Mouse (Mus musculus) limb, embryonic 14.5 days (tissue): ENCODE measurements around the gene Slc44a5. TPM values are rescaled to one million over a fixed set of nuclear protein-coding genes. Genes with fewer than 3 reads are reported as not detected.

Experiments used
- ATAC-seq: fragments of 200-750 bp; cut with Nextera tagmentation; 2 replicates; pipeline ENCODE4 v1.8.0; 2017; ENCODE audit warnings: low read depth, moderate number of reproducible peaks, moderate TSS enrichment; ENCODE audit not compliant: low FRiP score
- DNase-seq: peaks from one replicate; pipeline ENCODE4 v3.0.0-alpha.2; 2015; ENCODE audit warnings: low spot score
- H3K27ac ChIP-seq: fragments of 300-500 bp; sonication (generic); replicated peaks from 2 replicates; pipeline ENCODE4 v1.5.1; 2014; ENCODE audit warnings: low read depth, mild to moderate bottlenecking, low read length, moderate library complexity, mixed read lengths
- H3K27me3 ChIP-seq: fragments of 300-500 bp; sonication (generic); 2 replicates; pipeline ENCODE4 v1.6.1; 2014; ENCODE audit warnings: low read length, mixed read lengths; ENCODE audit not compliant: control insufficient read depth, insufficient read depth
- H3K36me3 ChIP-seq: fragments of 300-500 bp; sonication (generic); 2 replicates; pipeline ENCODE4 v1.6.1; 2014; ENCODE audit warnings: mild to moderate bottlenecking, low read length, moderate library complexity, mixed read lengths; ENCODE audit not compliant: control insufficient read depth, insufficient read depth
- H3K4me1 ChIP-seq: fragments of 300-500 bp; sonication (generic); 2 replicates; pipeline ENCODE4 v1.6.1; 2014; ENCODE audit warnings: antibody characterized with exemption, low read length, mixed read lengths; ENCODE audit not compliant: control insufficient read depth, insufficient read depth
- H3K4me2 ChIP-seq: fragments of 300-500 bp; sonication (generic); replicated peaks from 2 replicates; pipeline ENCODE4 v1.6.1; 2014; ENCODE audit warnings: low read depth, mild to moderate bottlenecking, low read length, moderate library complexity; ENCODE audit not compliant: severe bottlenecking
- H3K4me3 ChIP-seq: fragments of 300-500 bp; sonication (generic); replicated peaks from 2 replicates; pipeline ENCODE4 v1.5.1; 2014; ENCODE audit warnings: low read length
- H3K9ac ChIP-seq: fragments of 300-500 bp; sonication (generic); 2 replicates; pipeline ENCODE4 v1.6.1; 2014; ENCODE audit warnings: mild to moderate bottlenecking, low read depth, low read length, moderate library complexity; ENCODE audit not compliant: severe bottlenecking
- H3K9me3 ChIP-seq: fragments of 300-500 bp; sonication (generic); 2 replicates; pipeline ENCODE4 v1.6.1; 2016; ENCODE audit warnings: low read length; ENCODE audit not compliant: control insufficient read depth
- POLR2A ChIP-seq: fragments of 200-500 bp; IDR thresholded peaks from 2 replicates; pipeline ENCODE4 v1.8.0; 2012; ENCODE audit warnings: inconsistent platforms, mild to moderate bottlenecking, moderate library complexity, borderline replicate concordance; ENCODE audit not compliant: insufficient read depth, insufficient read length; ENCODE audit errors: extremely low read depth
- WGBS: fragments of 180-500 bp; shearing (Covaris S2); extraction: QIAGEN DNeasy Blood & Tissue Kit; methylation state at CpG from one replicate; pipeline ENCODE4 v1.1.7; 2014; 5-methylcytosine and 5-hydroxymethylcytosine counted together
- polyA plus RNA-seq, 2 experiments: library from polyadenylated mRNA; depleted of rRNA in 1 of 2; stranded (reverse) in 1 of 2; unstranded in 1 of 2; fragments of >200 nt; fragmentation: Nextera tagmentation in 1 of 2; extraction: Ambion mirVana in 1 of 2; gene quantifications; 2 replicates each; pipeline versions ENCODE4 v1.2.1 to v1.2.3; 2012 to 2014

Gene Slc44a5
- polyA plus RNA-seq, 2 experiments, result 1.5 to 2.8 TPM

- no peak overlapping the region for H3K4me2 ChIP-seq
- peaks cover 15% of the 10 kb centered on the region for H3K27me3 ChIP-seq
- no peak for TF ChIP-seq POLR2A
- H3K9ac ChIP-seq, result no peak overlapping the region
- no peaks in the 10 kb centered on the region for H3K36me3 ChIP-seq
- H3K4me1 ChIP-seq, result peaks cover 2% of the 10 kb centered on the region; the same call in 1 of the 2 replicates
- H3K4me3 ChIP-seq, result no peak overlapping the region
- no peak for ATAC-seq
- no peak overlapping the region for H3K27ac ChIP-seq
- no peaks in the 10 kb centered on the region for H3K9me3 ChIP-seq
- WGBS, result 45% methylated on average over 4 of the region's 4 CpGs
- peak; percentile 45 for DNase-seq
Measured at GRCm38 (mm10) chr3:153968549-153968948, 4.7 kb upstream of the Slc44a5 start.

- Histone ChIP-seq H3K27ac (no peak overlapping the region), H3K4me3 (no peak overlapping the region), H3K4me2 (no peak overlapping the region), H3K36me3 (no peaks in the 10 kb centered on the region), H3K9me3 (no peaks in the 10 kb centered on the region), H3K4me1 (peaks cover 2% of the 10 kb centered on the region; the same call in 1 of the 2 replicates), H3K27me3 (peaks cover 24% of the 10 kb centered on the region), H3K9ac (no peak overlapping the region)
- 87% methylated on average over 4 of the region's 4 CpGs for WGBS
- DNase-seq, result no peak
- TF ChIP-seq POLR2A, result no peak
- no peak for ATAC-seq
Measured at GRCm38 (mm10) chr3:153969451-153969850, 3.8 kb upstream of the Slc44a5 start.

- ATAC-seq (peak; percentile 21; the same call in 1 of the 2 replicates), DNase-seq (no peak)
- H3K4me3 ChIP-seq, result peak overlapping the region; percentile 54
- H3K36me3 ChIP-seq, result no peaks in the 10 kb centered on the region
- H3K27me3 ChIP-seq, result peaks cover 42% of the 10 kb centered on the region
- no peaks in the 10 kb centered on the region for H3K9me3 ChIP-seq
- TF ChIP-seq POLR2A, result no peak
- H3K27ac ChIP-seq, result no peak overlapping the region
- H3K9ac ChIP-seq, result peak overlapping the region; percentile 60
- 6% methylated on average over 21 of the region's 21 CpGs for WGBS
- H3K4me1 ChIP-seq, result peaks cover 2% of the 10 kb centered on the region; the same call in 1 of the 2 replicates
- H3K4me2 ChIP-seq, result peak overlapping the region; percentile 93
Measured at GRCm38 (mm10) chr3:153973949-153974760, 919 bp downstream of the Slc44a5 start.

GRCm38 (mm10) chr3:153975060-153975459 lies 1.8 kb downstream of the Slc44a5 start:
- Histone ChIP-seq H3K4me2 (no peak overlapping the region), H3K27me3 (peaks cover 42% of the 10 kb centered on the region)
- no peak for ATAC-seq

GRCm38 (mm10) chr3:153975791-153976190 lies 2.6 kb downstream of the Slc44a5 start:
- H3K27me3 ChIP-seq, result peaks cover 37% of the 10 kb centered on the region

More at GRCm38 (mm10) chr3:153975060-153975459, 1.8 kb downstream of the Slc44a5 start:
- no peak overlapping the region for H3K9ac ChIP-seq
- TF ChIP-seq POLR2A, result no peak
- peaks cover 2% of the 10 kb centered on the region; the same call in 1 of the 2 replicates for H3K4me1 ChIP-seq
- no peak overlapping the region for H3K27ac ChIP-seq
- no peaks in the 10 kb centered on the region for H3K9me3 ChIP-seq
- H3K36me3 ChIP-seq, result no peaks in the 10 kb centered on the region
- DNase-seq, result no peak
- no peak overlapping the region for H3K4me3 ChIP-seq
- WGBS, result 10% methylated on average over 6 of the region's 6 CpGs

More at GRCm38 (mm10) chr3:153975791-153976190, 2.6 kb downstream of the Slc44a5 start:
- WGBS, result 88% methylated on average over 7 of the region's 7 CpGs
- Histone ChIP-seq H3K4me1 (peaks cover 2% of the 10 kb centered on the region; the same call in 1 of the 2 replicates), H3K9me3 (no peaks in the 10 kb centered on the region), H3K36me3 (no peaks in the 10 kb centered on the region), H3K9ac (no peak overlapping the region), H3K4me3 (no peak overlapping the region), H3K4me2 (no peak overlapping the region), H3K27ac (no peak overlapping the region)
- DNase-seq (no peak), ATAC-seq (no peak)
- TF ChIP-seq POLR2A, result no peak
